Mouse (Mus musculus): ENCODE measurements around the gene St3gal3. TPM values are rescaled to one million over a fixed set of nuclear protein-coding genes. Genes with fewer than 3 reads are reported as not detected.

Gene St3gal3
- total RNA-seq, 1 experiment from 2014 or later, result 4.7 TPM

GRCm38 (mm10) chr4:118099637-118100364, 34.9 kb downstream of the St3gal3 start:
- no peak for ATAC-seq (replicated peaks; ENCODE audit: insufficient number of reproducible peaks, low FRiP score, low TSS enrichment, poor library complexity, severe bottlenecking)

GRCm38 (mm10) chr4:118098571-118098970, 36.1 kb downstream of the St3gal3 start:
- no peak for ATAC-seq (replicated peaks; ENCODE audit: insufficient number of reproducible peaks, low FRiP score, low TSS enrichment, poor library complexity, severe bottlenecking)

- ATAC-seq (replicated peaks; ENCODE audit: insufficient number of reproducible peaks, low FRiP score, low TSS enrichment, poor library complexity, severe bottlenecking), result no peak
These were observed 38.6 kb downstream of the St3gal3 start for GRCm38 (mm10) chr4:118096069-118096468.

- no peak for ATAC-seq (replicated peaks; ENCODE audit: insufficient number of reproducible peaks, low FRiP score, low TSS enrichment, poor library complexity, severe bottlenecking)
These were observed 41.8 kb downstream of the St3gal3 start for GRCm38 (mm10) chr4:118092784-118093457.

- no peak for ATAC-seq (replicated peaks; ENCODE audit: insufficient number of reproducible peaks, low FRiP score, low TSS enrichment, poor library complexity, severe bottlenecking)
These were observed 44.3 kb downstream of the St3gal3 start for GRCm38 (mm10) chr4:118090449-118090848.

- 0 out of 2 replicates have a peak, but pooled peaks have one; percentile 56 for ATAC-seq (replicated peaks; ENCODE audit: insufficient number of reproducible peaks, low FRiP score, low TSS enrichment, poor library complexity, severe bottlenecking)
These were observed 44.8 kb downstream of the St3gal3 start for GRCm38 (mm10) chr4:118089939-118090338.

GRCm38 (mm10) chr4:118088771-118089170, 45.9 kb downstream of the St3gal3 start:
- ATAC-seq (replicated peaks; ENCODE audit: insufficient number of reproducible peaks, low FRiP score, low TSS enrichment, poor library complexity, severe bottlenecking), result no peak

GRCm38 (mm10) chr4:118085025-118085424, 49.7 kb downstream of the St3gal3 start:
- ATAC-seq (replicated peaks; ENCODE audit: insufficient number of reproducible peaks, low FRiP score, low TSS enrichment, poor library complexity, severe bottlenecking), result no peak

- peak; percentile 86 for ATAC-seq (replicated peaks; ENCODE audit: insufficient number of reproducible peaks, low FRiP score, low TSS enrichment, poor library complexity, severe bottlenecking)
These were observed 51.3 kb downstream of the St3gal3 start for GRCm38 (mm10) chr4:118083217-118083951.

GRCm38 (mm10) chr4:118081608-118082331, 52.9 kb downstream of the St3gal3 start:
- ATAC-seq (replicated peaks; ENCODE audit: insufficient number of reproducible peaks, low FRiP score, low TSS enrichment, poor library complexity, severe bottlenecking), result no peak

- no peak for ATAC-seq (replicated peaks; ENCODE audit: insufficient number of reproducible peaks, low FRiP score, low TSS enrichment, poor library complexity, severe bottlenecking)
These were observed 54.2 kb downstream of the St3gal3 start for GRCm38 (mm10) chr4:118080481-118080880.

- no peak for ATAC-seq (replicated peaks; ENCODE audit: insufficient number of reproducible peaks, low FRiP score, low TSS enrichment, poor library complexity, severe bottlenecking)
These were observed 55.5 kb downstream of the St3gal3 start for GRCm38 (mm10) chr4:118079195-118079594.

GRCm38 (mm10) chr4:118078576-118078975, 56.1 kb downstream of the St3gal3 start:
- ATAC-seq (replicated peaks; ENCODE audit: insufficient number of reproducible peaks, low FRiP score, low TSS enrichment, poor library complexity, severe bottlenecking), result no peak

- no peak for ATAC-seq (replicated peaks; ENCODE audit: insufficient number of reproducible peaks, low FRiP score, low TSS enrichment, poor library complexity, severe bottlenecking)
These were observed 57.4 kb downstream of the St3gal3 start for GRCm38 (mm10) chr4:118077293-118077752.

- ATAC-seq (replicated peaks; ENCODE audit: insufficient number of reproducible peaks, low FRiP score, low TSS enrichment, poor library complexity, severe bottlenecking), result no peak
These were observed 58.1 kb downstream of the St3gal3 start for GRCm38 (mm10) chr4:118076648-118077047.

- no peak for ATAC-seq (replicated peaks; ENCODE audit: insufficient number of reproducible peaks, low FRiP score, low TSS enrichment, poor library complexity, severe bottlenecking)
These were observed 59.4 kb downstream of the St3gal3 start for GRCm38 (mm10) chr4:118075343-118075742.

GRCm38 (mm10) chr4:118074236-118074635, 60.5 kb downstream of the St3gal3 start:
- no peak for ATAC-seq (replicated peaks; ENCODE audit: insufficient number of reproducible peaks, low FRiP score, low TSS enrichment, poor library complexity, severe bottlenecking)

GRCm38 (mm10) chr4:118073128-118073527, 61.6 kb downstream of the St3gal3 start:
- ATAC-seq (replicated peaks; ENCODE audit: insufficient number of reproducible peaks, low FRiP score, low TSS enrichment, poor library complexity, severe bottlenecking), result no peak

GRCm38 (mm10) chr4:118071891-118072290, 62.8 kb downstream of the St3gal3 start:
- ATAC-seq (replicated peaks; ENCODE audit: insufficient number of reproducible peaks, low FRiP score, low TSS enrichment, poor library complexity, severe bottlenecking), result no peak

Data from monocyte, adult 5-6 weeks (primary cell).